Mouse (Mus musculus): Measurements from ENCODE around the gene Tnip2. TPM values are rescaled to one million over a fixed set of nuclear protein-coding genes. Genes with fewer than 3 reads are reported as not detected.

Tnip2 gene
- polyA plus RNA-seq, 1 experiment from 2014 or later: 22.6 TPM

DNA sequence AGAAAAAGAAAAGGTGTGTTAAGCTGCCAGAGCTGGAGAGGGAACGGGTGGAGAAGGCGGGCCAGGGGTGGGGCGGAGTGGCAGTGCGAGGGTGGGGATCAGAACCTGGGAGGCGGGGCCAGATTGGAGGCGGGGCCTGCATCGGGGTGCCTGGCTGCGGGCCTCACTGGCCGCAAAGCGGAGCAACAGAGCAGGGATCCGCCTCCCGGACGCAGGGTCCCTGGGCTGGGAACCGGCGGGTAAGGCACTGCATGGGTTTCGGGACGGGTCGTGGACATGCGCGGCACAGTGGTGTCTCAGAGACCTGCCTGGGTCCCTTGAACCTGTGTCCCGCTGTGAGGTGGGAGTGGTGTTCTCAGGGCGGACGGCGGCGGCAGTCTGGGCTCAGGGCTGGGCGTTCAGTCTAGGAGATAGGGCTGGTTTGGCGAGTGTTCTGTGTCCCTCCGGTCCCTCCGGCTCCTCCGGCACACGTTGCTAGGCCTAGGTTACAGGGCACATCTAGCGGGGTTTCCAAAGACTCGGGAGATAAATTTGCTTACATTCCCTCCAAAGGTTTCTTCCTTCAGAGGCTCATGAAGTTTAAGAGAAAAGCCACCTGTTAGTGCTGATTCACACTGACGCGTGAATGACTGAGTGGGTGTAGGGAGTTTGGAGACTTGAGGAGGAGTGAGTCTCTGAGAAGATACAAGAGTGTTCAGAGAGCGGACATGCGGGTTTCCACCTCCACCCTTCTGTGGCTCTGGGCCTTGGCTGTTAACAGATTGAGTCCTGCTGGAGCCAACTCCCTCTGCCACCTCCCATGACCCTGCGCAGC, 12.1 kb upstream of the Tnip2 start, which contains the start of gene Sh3bp2:
Gene Sh3bp2, plus strand, starts transcription at position 176 of the 814 bp plus-strand sequence.
- peak within 1 kb of the TSS; percentile 54 for H3K4me3 ChIP-seq (ENCODE audit: low read length)
- no peaks in the 10 kb centered on the region for H3K9me3 ChIP-seq (ENCODE audit: low read length)
- peak within 1 kb of the TSS; percentile 57 for H3K9ac ChIP-seq (replicated peaks; ENCODE audit: low read length)
- H3K27ac ChIP-seq (ENCODE audit: low read length): no peak within 1 kb of the TSS
- peaks cover 5% of the 10 kb centered on the region; the same call in 1 of the 2 replicates for H3K4me1 ChIP-seq (ENCODE audit: insufficient read depth, low read length)
- no peaks in the 10 kb centered on the region for H3K27me3 ChIP-seq (ENCODE audit: insufficient read depth, low read length)
- peak within 1 kb of the TSS; percentile 64 for H3K4me2 ChIP-seq (replicated peaks; ENCODE audit: low read depth, low read length)
- H3K36me3 ChIP-seq (ENCODE audit: insufficient read depth, low read length): no peaks in the 10 kb centered on the region
- WGBS: 2% methylated on average over 36 of the region's 38 CpGs
- peak; percentile 95 for ATAC-seq (ENCODE audit: low FRiP score, low TSS enrichment)

GRCm38 (mm10) chr5:34524511-34524910, 10.7 kb upstream of the Tnip2 start:
- no peak overlapping the region for H3K4me3 ChIP-seq (ENCODE audit: low read length)
- no peak overlapping the region for H3K9ac ChIP-seq (replicated peaks; ENCODE audit: low read length)
- no peaks in the 10 kb centered on the region for H3K9me3 ChIP-seq (ENCODE audit: low read length)
- no peak overlapping the region for H3K4me2 ChIP-seq (replicated peaks; ENCODE audit: low read depth, low read length)
- H3K4me1 ChIP-seq (ENCODE audit: insufficient read depth, low read length): peaks cover 5% of the 10 kb centered on the region; the same call in 1 of the 2 replicates
- no peaks in the 10 kb centered on the region for H3K36me3 ChIP-seq (ENCODE audit: insufficient read depth, low read length)
- H3K27ac ChIP-seq (ENCODE audit: low read length): no peak overlapping the region
- H3K27me3 ChIP-seq (ENCODE audit: insufficient read depth, low read length): no peaks in the 10 kb centered on the region
- ATAC-seq (ENCODE audit: low FRiP score, low TSS enrichment): no peak

DNA sequence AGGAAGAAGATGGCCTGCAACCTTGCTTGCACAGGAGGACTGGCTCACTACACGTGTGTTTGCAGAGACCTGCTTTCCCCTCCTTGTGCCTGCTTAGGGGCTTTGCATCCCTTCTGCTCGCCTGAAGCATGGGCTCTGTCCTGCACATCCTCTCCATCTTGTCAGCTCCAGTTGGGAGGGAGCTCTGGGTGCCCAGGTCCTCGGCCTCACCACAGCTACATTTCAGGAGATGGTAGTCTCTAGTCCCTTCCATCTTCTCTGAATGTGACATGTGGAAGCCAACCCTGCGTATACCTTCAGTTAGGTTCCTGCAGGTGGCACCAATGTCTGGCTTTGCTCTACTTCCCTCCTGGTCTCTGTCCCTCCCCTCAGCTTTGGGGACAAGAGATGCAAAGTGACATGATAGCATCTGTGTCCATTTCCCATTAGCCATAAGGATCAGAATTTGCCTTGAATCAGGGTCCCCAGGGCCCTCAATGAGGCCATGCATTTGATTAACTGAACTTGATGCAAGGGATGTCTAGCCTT, 10.2 kb upstream of the Tnip2 start:
- ATAC-seq (ENCODE audit: low FRiP score, low TSS enrichment): no peak
- no peak overlapping the region for H3K4me2 ChIP-seq (replicated peaks; ENCODE audit: low read depth, low read length)
- 64% methylated on average over 4 of the region's 4 CpGs for WGBS
- peaks cover 5% of the 10 kb centered on the region; the same call in 1 of the 2 replicates for H3K4me1 ChIP-seq (ENCODE audit: insufficient read depth, low read length)
- H3K9ac ChIP-seq (replicated peaks; ENCODE audit: low read length): no peak overlapping the region
- no peaks in the 10 kb centered on the region for H3K9me3 ChIP-seq (ENCODE audit: low read length)
- no peaks in the 10 kb centered on the region for H3K36me3 ChIP-seq (ENCODE audit: insufficient read depth, low read length)
- H3K4me3 ChIP-seq (ENCODE audit: low read length): no peak overlapping the region
- H3K27me3 ChIP-seq (ENCODE audit: insufficient read depth, low read length): no peaks in the 10 kb centered on the region
- no peak overlapping the region for H3K27ac ChIP-seq (ENCODE audit: low read length)

DNA sequence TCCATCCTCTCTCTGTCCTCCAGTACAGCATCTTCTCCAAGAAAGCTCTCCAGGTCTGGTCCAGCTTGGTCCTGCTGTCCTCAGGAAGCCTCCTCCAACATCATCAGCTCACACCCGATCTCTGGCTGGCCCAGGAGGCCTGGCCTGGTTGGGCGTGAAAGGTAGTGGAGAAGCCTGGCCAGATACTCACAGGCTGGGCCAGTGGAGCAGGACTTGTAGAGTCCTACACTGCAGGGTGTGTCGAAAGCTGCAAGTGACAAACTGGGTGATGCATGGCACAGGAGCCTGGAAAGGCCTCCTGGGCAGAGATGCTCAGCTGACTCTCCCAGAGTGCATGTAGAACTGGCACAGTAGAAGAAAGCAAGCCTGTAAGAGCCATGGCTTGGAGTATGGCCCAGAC, 7.5 kb upstream of the Tnip2 start:
- 88% methylated on average over 3 of the region's 3 CpGs for WGBS
- no peak for ATAC-seq (ENCODE audit: low FRiP score, low TSS enrichment)
- no peaks in the 10 kb centered on the region for H3K36me3 ChIP-seq (ENCODE audit: insufficient read depth, low read length)
- no peak overlapping the region for H3K9ac ChIP-seq (replicated peaks; ENCODE audit: low read length)
- no peak overlapping the region for H3K4me3 ChIP-seq (ENCODE audit: low read length)
- peaks cover 4% of the 10 kb centered on the region; the same call in 1 of the 2 replicates for H3K4me1 ChIP-seq (ENCODE audit: insufficient read depth, low read length)
- H3K9me3 ChIP-seq (ENCODE audit: low read length): no peaks in the 10 kb centered on the region
- H3K27me3 ChIP-seq (ENCODE audit: insufficient read depth, low read length): no peaks in the 10 kb centered on the region
- H3K27ac ChIP-seq (ENCODE audit: low read length): no peak overlapping the region
- no peak overlapping the region for H3K4me2 ChIP-seq (replicated peaks; ENCODE audit: low read depth, low read length)

- Histone ChIP-seq H3K4me3 (ENCODE audit: low read length) (no peak overlapping the region), H3K27ac (ENCODE audit: low read length) (no peak overlapping the region), H3K4me1 (ENCODE audit: insufficient read depth, low read length) (no peaks in the 10 kb centered on the region), H3K4me2 (replicated peaks; ENCODE audit: low read depth, low read length) (no peak overlapping the region), H3K36me3 (ENCODE audit: insufficient read depth, low read length) (no peaks in the 10 kb centered on the region), H3K9me3 (ENCODE audit: low read length) (no peaks in the 10 kb centered on the region), H3K9ac (replicated peaks; ENCODE audit: low read length) (no peak overlapping the region), H3K27me3 (ENCODE audit: insufficient read depth, low read length) (no peaks in the 10 kb centered on the region)
- ATAC-seq (ENCODE audit: low FRiP score, low TSS enrichment): no peak
- WGBS: 65% methylated on average over 11 of the region's 11 CpGs
These were observed 6.8 kb upstream of the Tnip2 start for GRCm38 (mm10) chr5:34520458-34521209.

- Histone ChIP-seq H3K36me3 (ENCODE audit: insufficient read depth, low read length) (no peaks in the 10 kb centered on the region), H3K27ac (ENCODE audit: low read length) (no peak overlapping the region), H3K4me2 (replicated peaks; ENCODE audit: low read depth, low read length) (no peak overlapping the region), H3K9me3 (ENCODE audit: low read length) (no peaks in the 10 kb centered on the region), H3K4me3 (ENCODE audit: low read length) (no peak overlapping the region), H3K27me3 (ENCODE audit: insufficient read depth, low read length) (no peaks in the 10 kb centered on the region), H3K9ac (replicated peaks; ENCODE audit: low read length) (no peak overlapping the region), H3K4me1 (ENCODE audit: insufficient read depth, low read length) (peaks cover under 1% of the 10 kb centered on the region; the same call in 1 of the 2 replicates)
- 85% methylated on average over 9 of the region's 9 CpGs for WGBS
- ATAC-seq (ENCODE audit: low FRiP score, low TSS enrichment): no peak
These were observed 5.7 kb upstream of the Tnip2 start for GRCm38 (mm10) chr5:34519389-34519910.

DNA sequence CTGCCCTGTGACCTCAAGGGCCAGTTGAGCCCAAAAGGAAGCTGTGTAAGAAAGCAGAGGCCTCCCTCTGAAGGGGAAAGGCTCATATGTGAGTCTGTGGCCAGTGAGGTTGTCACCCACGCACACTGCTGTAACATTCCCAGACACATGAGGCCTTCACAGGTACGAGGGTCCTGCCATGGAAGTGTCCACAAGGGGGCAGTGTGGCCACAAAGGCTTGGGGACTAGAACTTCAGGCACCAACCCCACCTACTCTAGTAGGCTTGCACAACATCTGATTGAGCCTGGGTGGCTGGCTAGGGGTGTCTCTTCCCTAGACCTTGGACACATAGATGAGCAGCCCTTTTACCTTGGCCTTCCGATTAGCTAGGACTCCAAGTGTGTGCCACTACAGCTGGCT, 4.1 kb upstream of the Tnip2 start:
- H3K27me3 ChIP-seq (ENCODE audit: insufficient read depth, low read length): no peaks in the 10 kb centered on the region
- H3K36me3 ChIP-seq (ENCODE audit: insufficient read depth, low read length): no peaks in the 10 kb centered on the region
- no peak overlapping the region for H3K9ac ChIP-seq (replicated peaks; ENCODE audit: low read length)
- WGBS: 23% methylated on average over 3 of the region's 3 CpGs
- no peak for ATAC-seq (ENCODE audit: low FRiP score, low TSS enrichment)
- H3K9me3 ChIP-seq (ENCODE audit: low read length): no peaks in the 10 kb centered on the region
- no peak overlapping the region for H3K4me2 ChIP-seq (replicated peaks; ENCODE audit: low read depth, low read length)
- peaks cover 9% of the 10 kb centered on the region for H3K4me1 ChIP-seq (ENCODE audit: insufficient read depth, low read length)
- H3K4me3 ChIP-seq (ENCODE audit: low read length): no peak overlapping the region
- H3K27ac ChIP-seq (ENCODE audit: low read length): no peak overlapping the region

- Histone ChIP-seq H3K4me3 (ENCODE audit: low read length) (no peak overlapping the region), H3K9me3 (ENCODE audit: low read length) (no peaks in the 10 kb centered on the region), H3K27me3 (ENCODE audit: insufficient read depth, low read length) (no peaks in the 10 kb centered on the region), H3K27ac (ENCODE audit: low read length) (no peak overlapping the region), H3K9ac (replicated peaks; ENCODE audit: low read length) (no peak overlapping the region), H3K36me3 (ENCODE audit: insufficient read depth, low read length) (no peaks in the 10 kb centered on the region), H3K4me1 (ENCODE audit: insufficient read depth, low read length) (peaks cover 13% of the 10 kb centered on the region), H3K4me2 (replicated peaks; ENCODE audit: low read depth, low read length) (no peak overlapping the region)
- no peak for ATAC-seq (ENCODE audit: low FRiP score, low TSS enrichment)
These were observed 1.3 kb upstream of the Tnip2 start for GRCm38 (mm10) chr5:34515096-34515495.

DNA sequence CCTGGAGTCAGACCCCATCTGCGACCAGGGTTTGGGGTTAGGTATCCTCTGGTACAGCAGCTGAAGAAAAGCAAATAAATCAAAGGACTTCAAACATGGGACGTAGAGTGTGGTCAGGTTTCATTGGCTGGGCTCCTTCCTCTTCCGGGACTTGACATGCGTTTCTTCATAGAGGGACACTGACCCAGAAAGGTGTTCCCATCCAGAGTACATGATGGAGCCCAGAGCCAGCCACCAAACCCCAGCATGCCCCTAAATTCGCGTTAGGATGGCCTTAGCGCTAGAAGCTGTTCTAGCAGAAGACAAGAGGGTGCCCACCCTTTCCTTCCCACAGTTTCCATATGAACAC, 401 bp upstream of the Tnip2 start:
- Histone ChIP-seq H3K4me1 (ENCODE audit: insufficient read depth, low read length) (peaks cover 13% of the 10 kb centered on the region), H3K9ac (replicated peaks; ENCODE audit: low read length) (peak overlapping the region; percentile 44), H3K36me3 (ENCODE audit: insufficient read depth, low read length) (no peaks in the 10 kb centered on the region), H3K4me2 (replicated peaks; ENCODE audit: low read depth, low read length) (peak overlapping the region; percentile 91), H3K27me3 (ENCODE audit: insufficient read depth, low read length) (no peaks in the 10 kb centered on the region), H3K27ac (ENCODE audit: low read length) (no peak overlapping the region), H3K9me3 (ENCODE audit: low read length) (no peaks in the 10 kb centered on the region), H3K4me3 (ENCODE audit: low read length) (peak overlapping the region; percentile 81)
- ATAC-seq (ENCODE audit: low FRiP score, low TSS enrichment): no peak; the same call in 1 of the 2 replicates
- whole genome bisulfite sequencing: 14% methylated on average over 7 of the region's 7 CpGs

All from kidney, embryonic 16.5 days (tissue).